Mouse (Mus musculus) neutrophil, adult 5-6 weeks (primary cell): Measurements from ENCODE around the gene Zpbp2. TPM values are rescaled to one million over a fixed set of nuclear protein-coding genes. Genes with fewer than 3 reads are reported as not detected.

Source experiments
- ATAC-seq: fragments of 151-379, 151-347 bp; 2 replicates; pipeline ENCODE4 v1.8.0; 2017; ENCODE audit warnings: mild to moderate bottlenecking, moderate TSS enrichment; ENCODE audit not compliant: insufficient number of reproducible peaks, poor library complexity, low FRiP score, severe bottlenecking; ENCODE audit errors: extremely low read depth
- total RNA-seq: library from RNA; stranded (forward); fragments of 200-1000 nt; gene quantifications from 2 replicates; pipeline ENCODE4 v1.2.3, GENCODE M21; 2017

Zpbp2 gene
- total RNA-seq, 1 experiment from 2014 or later, result 2.4 TPM

DNA sequence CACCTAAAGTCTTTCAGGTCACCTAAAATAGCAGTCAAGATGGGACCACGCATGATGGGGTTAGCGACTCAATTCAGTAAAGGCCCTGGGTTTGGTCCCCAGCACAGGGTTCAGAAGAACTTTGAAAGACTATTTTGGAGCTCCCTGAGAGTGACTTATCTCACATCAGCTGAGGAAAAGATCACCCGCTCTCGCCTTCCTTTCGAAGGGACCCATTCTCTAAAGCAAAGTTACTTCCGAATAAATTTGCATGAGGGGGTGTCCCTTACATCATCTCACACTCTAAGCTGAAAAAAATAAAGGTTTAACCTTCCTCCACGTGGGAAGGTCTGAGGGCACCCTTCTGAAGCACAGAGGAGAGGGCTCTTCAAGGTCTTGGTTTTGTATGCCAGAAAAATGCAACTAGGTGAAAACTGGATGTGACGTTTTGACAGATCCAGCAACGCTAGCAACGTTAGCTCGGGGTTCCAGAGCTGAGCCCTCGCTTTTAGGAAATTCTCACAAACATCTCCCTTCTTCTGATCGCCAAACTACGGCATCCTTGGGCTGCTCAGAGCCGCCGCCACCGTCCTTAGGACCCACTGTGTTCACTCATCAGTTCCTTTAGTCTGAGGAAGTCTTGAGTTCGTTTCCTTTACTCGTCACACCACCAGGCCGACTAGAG, 454 bp upstream of the Zpbp2 start:
- ATAC-seq, result peak; percentile 52

GRCm38 (mm10) chr11:98553966-98554365, 3.1 kb downstream of the Zpbp2 start:
- no peak for ATAC-seq

DNA sequence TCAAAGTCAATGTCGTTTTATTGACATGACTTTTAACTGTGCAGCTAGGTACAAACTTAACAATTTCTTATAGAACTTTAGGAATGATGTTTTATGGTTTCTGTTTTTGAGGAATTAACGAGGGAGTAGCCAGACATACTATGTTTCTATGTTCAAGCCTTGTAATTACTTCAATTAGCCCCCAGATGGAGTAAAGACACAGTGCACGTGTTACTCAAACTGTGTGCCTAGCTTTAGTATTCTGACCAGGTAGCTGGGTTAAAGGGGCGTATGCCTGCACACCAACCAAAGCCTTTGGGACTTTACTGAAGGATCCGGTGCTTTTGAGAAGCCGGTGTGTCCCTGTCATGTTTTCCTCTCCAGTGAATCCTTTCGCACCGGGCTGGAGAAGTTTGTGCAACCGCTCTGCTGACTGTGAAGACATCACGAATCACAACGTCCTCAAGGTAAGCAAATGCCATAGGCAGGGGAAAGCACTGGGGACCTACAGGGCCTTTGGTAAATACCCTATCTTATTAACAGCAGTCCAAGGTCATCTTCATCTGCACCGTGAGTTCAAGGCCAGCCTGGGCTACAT, 4.3 kb downstream of the Zpbp2 start:
- ATAC-seq, result no peak

- ATAC-seq, result no peak
These were observed 10.0 kb downstream of the Zpbp2 start for GRCm38 (mm10) chr11:98560942-98561341.

DNA sequence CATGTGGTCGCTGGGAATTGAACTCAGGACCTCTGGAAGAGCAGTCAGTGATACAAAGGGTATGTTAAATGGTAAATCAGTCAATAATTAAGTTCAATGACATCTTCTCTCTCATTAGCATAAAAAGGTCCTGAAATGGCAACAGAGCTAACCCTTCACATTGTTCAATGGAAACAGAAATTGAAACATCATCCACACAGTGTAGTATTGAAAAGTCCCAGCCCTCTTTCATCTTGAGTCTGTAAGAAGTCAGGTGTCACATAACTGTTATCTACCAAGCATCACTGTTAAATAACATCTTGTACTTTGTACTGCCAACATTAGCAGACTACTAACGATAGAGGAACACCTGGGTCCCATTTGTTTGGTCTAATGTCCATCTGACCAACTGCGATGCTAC, 12.1 kb downstream of the Zpbp2 start:
- ATAC-seq, result no peak

- ATAC-seq, result no peak
These were observed 13.1 kb downstream of the Zpbp2 start for GRCm38 (mm10) chr11:98563921-98564414.

DNA sequence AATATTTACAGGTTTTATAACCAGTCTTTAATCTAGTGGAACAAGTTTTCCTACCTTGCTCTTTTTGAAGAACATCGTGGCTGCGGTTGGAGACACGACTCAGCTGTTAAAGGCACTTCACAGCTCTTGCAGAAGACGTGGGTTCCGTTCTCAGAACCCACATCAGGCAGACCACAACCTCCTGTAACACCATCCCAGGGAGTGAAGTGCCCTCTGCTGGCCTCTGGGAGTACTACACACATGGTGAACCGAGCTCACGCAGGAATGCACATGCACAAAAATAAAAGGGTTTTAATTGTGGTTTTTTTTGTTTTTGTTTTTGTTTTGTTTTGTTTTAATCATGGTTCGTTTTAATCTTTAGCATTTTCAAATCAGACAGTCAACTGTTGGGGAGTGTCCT, 17.4 kb downstream of the Zpbp2 start:
- no peak for ATAC-seq

DNA sequence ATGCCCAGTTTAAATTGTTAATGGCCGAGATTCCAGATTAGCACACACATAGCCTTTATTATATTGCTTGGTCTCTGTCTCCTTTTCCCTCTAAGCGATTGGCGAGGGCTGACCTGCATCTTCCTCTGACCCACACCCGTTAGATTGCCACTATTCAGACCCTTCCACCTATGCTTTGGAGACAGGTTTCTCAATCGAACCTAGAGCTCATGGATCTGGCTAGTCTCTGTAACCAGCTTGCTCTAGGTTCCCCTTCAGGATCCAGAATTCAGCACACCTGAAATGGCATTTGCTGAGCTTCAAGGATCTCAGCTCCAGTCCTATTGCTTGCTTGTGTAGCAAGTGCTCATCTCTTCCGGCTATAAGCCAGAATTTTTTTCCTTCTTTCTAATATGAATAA, 18.6 kb downstream of the Zpbp2 start:
- ATAC-seq, result no peak

DNA sequence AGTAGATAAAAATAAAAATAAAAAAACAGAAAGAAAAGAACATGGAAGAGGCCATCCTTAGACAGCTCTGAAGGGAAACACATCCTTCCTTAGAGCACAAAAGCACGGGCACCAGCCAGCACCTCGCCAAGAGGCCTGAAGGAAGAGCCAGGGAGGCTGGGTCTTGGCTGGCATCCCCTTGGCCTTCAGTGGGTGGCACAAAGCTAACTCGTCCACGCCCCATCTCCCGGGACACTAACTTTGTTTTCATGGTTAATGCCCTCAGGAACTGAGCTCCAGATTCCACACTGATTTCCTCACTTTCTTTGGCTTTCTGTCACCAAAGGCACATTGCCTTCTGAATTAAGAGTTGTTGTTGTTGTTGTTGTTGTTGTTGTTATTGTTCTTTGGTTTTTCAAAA, 26.9 kb downstream of the Zpbp2 start:
- ATAC-seq, result no peak

DNA sequence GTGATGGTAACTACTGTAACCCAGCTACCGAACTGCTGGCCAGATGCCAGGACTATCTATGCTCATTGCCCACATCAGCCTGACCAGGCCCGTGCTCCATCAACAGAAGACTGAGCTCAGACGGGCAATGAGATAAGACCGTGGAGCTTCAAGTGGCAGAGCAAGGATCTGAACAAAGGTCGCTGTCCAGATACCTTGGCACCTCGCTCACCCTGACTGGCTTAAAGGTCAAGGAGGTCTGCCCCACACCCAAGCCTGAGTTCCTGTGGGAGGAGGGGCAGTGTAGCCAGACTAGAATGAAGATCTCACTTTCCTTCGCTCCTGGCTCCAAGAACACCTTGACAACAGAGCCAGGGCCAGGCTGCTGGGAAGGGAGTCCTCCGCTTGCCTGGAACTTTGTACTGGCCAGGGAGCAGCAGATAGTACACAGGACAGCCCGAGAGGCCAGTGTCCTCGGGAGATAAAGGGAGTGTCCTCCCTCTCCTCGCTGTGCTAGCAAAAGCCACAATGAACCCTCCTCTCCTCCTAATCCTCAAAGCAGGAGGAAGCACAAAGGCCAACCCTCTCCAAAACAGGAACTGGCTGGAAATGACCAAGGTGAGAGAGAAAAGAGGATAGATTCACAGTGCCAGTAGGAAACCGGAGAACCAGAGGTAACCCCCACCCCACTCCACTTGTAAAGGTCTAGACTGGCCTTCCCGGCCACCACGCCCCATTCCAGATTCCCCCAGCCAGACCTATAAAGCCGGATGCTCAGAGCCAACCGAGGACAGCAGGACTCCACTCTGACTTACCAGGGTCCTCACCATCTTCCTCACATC, 29.6 kb downstream of the Zpbp2 start:
- ATAC-seq, result no peak

DNA sequence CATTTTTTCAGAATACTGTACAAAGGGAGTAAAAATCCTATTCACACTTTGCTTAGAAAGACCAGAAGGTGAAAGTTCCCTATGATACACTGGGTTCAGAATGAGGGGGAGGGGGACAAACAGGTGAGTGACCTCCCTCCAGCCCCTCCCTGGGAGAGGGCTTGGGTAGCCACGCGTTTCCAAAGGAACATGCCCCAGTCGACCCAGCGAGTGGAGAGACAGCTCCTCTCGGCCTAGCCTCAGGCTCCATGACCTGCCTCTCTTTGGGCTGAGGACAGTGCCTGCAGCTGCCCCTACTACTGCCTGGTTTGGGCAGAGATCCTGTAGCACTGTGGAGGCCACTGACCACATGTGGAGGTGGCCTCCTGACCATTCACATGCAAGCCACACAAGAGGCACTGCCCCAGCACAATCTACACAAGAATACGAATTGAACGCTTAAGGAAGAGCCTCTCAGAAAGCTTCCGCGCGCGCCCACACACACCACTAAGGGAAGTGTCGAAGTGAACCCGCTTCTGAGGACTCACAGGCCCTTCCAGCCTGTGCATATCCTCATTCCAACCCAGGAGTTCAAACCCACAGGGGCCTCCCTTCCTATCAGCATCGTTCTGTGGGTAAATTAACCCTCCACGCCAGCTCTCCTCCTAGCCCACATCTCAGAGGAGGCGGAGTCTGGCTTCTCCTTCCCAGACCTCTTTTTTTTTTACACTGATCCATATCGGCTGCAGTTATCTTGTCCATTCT, 30.6 kb downstream of the Zpbp2 start:
- no peak for ATAC-seq

GRCm38 (mm10) chr11:98582030-98582388, 31.1 kb downstream of the Zpbp2 start:
- ATAC-seq, result no peak

DNA sequence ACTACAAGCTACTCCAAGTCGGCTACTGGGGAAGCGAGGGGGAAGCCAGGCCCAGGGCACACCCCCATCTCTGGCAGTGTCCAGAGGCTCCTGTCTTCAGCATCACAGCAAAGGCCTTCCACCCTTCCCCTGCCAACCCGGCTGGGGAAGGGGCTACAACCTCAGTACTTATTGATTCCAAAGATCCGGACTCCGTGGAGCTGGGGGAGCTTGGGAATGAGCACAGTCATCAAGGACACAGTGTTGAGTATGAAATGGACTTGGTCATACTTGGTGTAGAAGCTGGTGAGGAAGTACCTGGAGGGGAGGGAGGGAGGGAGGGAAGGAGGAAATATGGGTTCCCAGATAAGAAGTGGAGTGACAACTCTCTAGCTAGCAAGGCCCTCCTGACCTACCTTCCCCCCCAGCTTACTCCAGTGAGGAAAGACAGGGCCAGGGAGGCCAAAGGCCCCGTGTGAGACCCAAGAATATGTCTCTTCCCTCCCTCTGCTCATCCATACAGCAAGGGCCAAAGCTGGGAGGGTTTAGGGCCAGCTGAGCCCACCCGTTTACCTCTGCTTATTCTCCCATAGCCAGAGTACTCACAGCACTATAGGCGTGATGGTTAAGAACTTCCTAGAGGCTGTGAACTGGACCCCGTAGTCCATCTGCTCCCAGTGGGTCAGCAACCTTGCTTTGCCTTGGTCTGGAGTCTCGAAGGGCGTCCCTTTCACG, 31.8 kb downstream of the Zpbp2 start:
- no peak for ATAC-seq

- no peak for ATAC-seq
These were observed 32.3 kb downstream of the Zpbp2 start for GRCm38 (mm10) chr11:98583265-98583552.

GRCm38 (mm10) chr11:98583571-98583970, 32.7 kb downstream of the Zpbp2 start:
- no peak for ATAC-seq

DNA sequence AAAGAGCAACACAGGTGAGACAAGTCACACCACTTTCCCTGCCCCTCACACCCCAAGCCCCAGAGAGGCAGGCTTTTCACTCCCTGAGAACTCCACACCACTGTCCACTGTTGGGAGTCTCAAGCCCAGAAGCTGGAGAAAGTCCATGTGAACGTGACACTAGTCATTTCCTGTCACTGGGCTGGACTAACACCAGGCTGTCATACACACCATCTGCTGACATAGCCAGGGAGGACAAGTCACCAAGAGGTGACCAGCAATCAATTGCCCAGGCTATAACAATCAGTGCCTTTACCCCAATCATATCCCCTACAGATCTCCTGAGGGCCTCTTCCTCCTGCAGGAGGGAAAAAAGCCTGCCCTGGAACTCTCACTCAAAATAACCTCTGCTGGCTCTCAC, 33.2 kb downstream of the Zpbp2 start:
- ATAC-seq, result no peak

GRCm38 (mm10) chr11:98584629-98585177, 33.8 kb downstream of the Zpbp2 start:
- no peak for ATAC-seq

DNA sequence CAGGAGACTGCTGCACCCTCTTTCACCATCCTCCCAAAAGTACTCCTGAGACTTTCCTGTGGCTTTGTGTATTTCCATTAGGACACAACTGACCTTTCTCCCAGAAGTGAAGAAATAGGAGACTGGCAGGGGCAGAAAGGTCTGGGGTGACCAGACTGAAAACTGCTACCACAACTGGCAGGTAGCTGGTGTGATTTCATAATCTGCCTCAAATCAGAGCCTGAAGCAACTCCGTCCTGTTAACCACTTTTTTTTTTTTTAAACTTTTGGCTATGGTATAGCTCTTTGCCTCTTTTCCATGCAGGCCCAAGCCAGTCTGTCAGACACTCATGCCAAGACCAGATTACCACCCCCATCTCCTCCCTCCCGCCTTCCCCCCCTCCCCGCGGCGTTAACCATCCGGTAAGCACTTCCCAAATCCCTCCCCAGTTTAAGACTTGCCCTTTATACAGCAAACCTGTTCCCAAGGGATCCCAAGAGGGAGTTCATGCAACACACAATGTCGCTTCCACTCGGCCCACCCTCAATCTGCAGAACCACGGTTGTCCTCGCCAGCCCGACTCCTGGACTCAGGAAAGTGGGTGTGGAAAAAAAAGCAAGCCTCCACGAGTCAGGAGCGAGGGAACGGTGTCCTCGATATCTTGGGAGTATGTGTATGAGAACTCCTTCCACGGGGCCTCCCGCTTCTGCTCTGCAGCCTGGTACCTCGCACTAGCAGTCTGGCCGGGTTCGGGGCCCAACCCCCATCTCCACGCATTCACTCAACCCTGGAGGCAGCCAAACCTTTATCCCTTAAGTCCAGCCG, 35.4 kb downstream of the Zpbp2 start:
- ATAC-seq, result no peak
